10 mouse cellular contexts compared by ENCODE assay signal in the genomic region with DNA sequence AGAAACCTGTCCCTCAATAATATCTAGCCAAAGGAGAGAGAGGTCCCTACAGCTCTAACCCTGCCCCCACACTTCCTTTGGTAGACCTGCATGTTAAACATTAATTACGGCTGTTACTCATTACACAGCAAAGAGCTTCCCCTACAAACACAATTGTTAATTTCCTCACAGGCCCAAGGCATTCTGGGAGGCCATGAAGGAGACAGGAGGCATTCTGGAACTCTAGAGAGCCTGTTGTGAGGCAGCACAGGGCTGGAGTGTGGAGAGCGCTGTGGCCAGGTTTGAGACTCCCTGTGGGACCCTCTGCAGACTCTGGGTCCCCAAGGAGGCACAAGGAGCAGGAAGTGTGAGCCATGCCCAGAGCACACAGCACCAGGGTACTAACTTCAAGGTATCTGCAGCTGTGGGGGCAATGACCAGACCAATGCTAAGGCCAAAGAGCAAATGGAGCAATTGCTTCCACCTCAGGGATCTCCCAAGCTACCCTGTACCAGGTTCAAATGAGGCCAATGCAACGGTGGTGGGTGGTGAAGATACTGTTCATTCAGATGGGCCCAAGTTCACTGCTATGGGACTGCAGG. TPM values are rescaled to one million over a fixed set of nuclear protein-coding genes. Genes with fewer than 3 reads are reported as not detected.
A peak's percentile ranks its signal among the peaks of the same experiment; 100 is the strongest.
DNase-seq lines count a peak whose midpoint lies in the region; ATAC-seq and TF ChIP-seq lines count a peak whose summit lies in the region.
"Had no signal": no experiment of that assay in that cellular context is flagged by ENCODE, and none has a peak within 500 bp of the region (broad histone marks: within the 10 kb centered on the region; RNA-seq: fewer than 3 reads in every experiment).

No protein-coding gene starts in this region.

- CTCF ChIA-PET in Patski (lab: Charles Lee): interaction anchor here (0.8 to 1.3 kb wide), 2 partner anchors 23 to 30 kb away, joined by 3 read pairs; no protein-coding TSS in a partner anchor

- in situ Hi-C loops in Patski (cut with MboI; ENCODE audit: low pct_unique_long_range_greater_than_20kb): loop anchor here (5.0 kb wide), 1 partner anchor 64 kb away; no protein-coding TSS in a partner anchor

- no peak overlapping the region for H3K4me2 ChIP-seq in forebrain, embryonic 16.5 days (ENCODE audit: low read length)
- peak overlapping the region; percentile 37 for H3K4me2 ChIP-seq in kidney, embryonic 15.5 days
- H3K4me2 ChIP-seq in liver, postnatal 0 days (ENCODE audit: low read depth, low read length): peak overlapping the region; percentile 48; the same call in 1 of the 2 replicates

- peaks cover 28% of the 10 kb centered on the region for H3K36me3 ChIP-seq in forebrain, embryonic 10.5 days (replicated peaks)
- H3K36me3 ChIP-seq in forebrain, embryonic 16.5 days (ENCODE audit: control insufficient read depth, insufficient read depth): 0 out of 2 replicates have a peak, but pooled peaks cover 2% of the 10 kb centered on the region
- H3K36me3 ChIP-seq in kidney, embryonic 15.5 days: peaks cover 24% of the 10 kb centered on the region
- H3K36me3 ChIP-seq in liver, postnatal 0 days (replicated peaks; ENCODE audit: insufficient read depth, low read length): peaks cover 5% of the 10 kb centered on the region; the same call in 1 of the 2 replicates

- intact Hi-C loops in left cerebral cortex, adult 2 months (cut with DNase I): no loop called here

- H3K9ac ChIP-seq in forebrain, embryonic 16.5 days (replicated peaks; ENCODE audit: low read depth, low read length): no peak overlapping the region
- H3K9ac ChIP-seq in kidney, embryonic 15.5 days: 0 out of 2 replicates have a peak overlapping the region, but pooled peaks have one; percentile 19
- H3K9ac ChIP-seq in liver, postnatal 0 days (replicated peaks): peak overlapping the region; percentile 22; the same call in 1 of the 2 replicates

- no peak for ATAC-seq in forebrain, embryonic 16.5 days
- peak; percentile 45 for ATAC-seq in Patski
- ATAC-seq in kidney, embryonic 15.5 days (replicated peaks; ENCODE audit: low FRiP score): peak; percentile 79
- ATAC-seq in liver, postnatal 0 days: peak; percentile 92
- ATAC-seq: inflammation-experienced regulatory T-cells, adult 6 months had no signal

- 71% methylated on average over 3 of the region's 3 CpGs for WGBS in forebrain, embryonic 10.5 days
- WGBS in forebrain, embryonic 16.5 days: 63% methylated on average over 3 of the region's 3 CpGs
- WGBS in kidney, embryonic 15.5 days: 47% methylated on average over 3 of the region's 3 CpGs
- 45% methylated on average over 3 of the region's 3 CpGs for WGBS in liver, postnatal 0 days (ENCODE audit: insufficient replicate concordance)

- H3K9me3 ChIP-seq in forebrain, embryonic 10.5 days: no peaks in the 10 kb centered on the region
- no peaks in the 10 kb centered on the region for H3K9me3 ChIP-seq in forebrain, embryonic 16.5 days (ENCODE audit: control insufficient read depth, low read length)
- no peaks in the 10 kb centered on the region for H3K9me3 ChIP-seq in kidney, embryonic 15.5 days (replicated peaks)
- H3K9me3 ChIP-seq in liver, postnatal 0 days (ENCODE audit: low read length): no peaks in the 10 kb centered on the region

- peak; percentile 11; the same call in 1 of the 2 replicates for TF ChIP-seq EP300 in liver, postnatal 0 days (IDR thresholded peaks at IDR 0.05; ENCODE audit: low read depth)

- H3K4me3 ChIP-seq in forebrain, embryonic 10.5 days: no peak overlapping the region
- no peak overlapping the region for H3K4me3 ChIP-seq in forebrain, embryonic 16.5 days (replicated peaks; ENCODE audit: low read length)
- no peak overlapping the region for H3K4me3 ChIP-seq in kidney, embryonic 15.5 days (replicated peaks)
- H3K4me3 ChIP-seq in liver, postnatal 0 days (ENCODE audit: low read depth, low read length): no peak overlapping the region
- H3K4me3 ChIP-seq in left cerebral cortex, adult 2 months: no peak overlapping the region

- H3K4me1 ChIP-seq in forebrain, embryonic 10.5 days: peaks cover 55% of the 10 kb centered on the region
- H3K4me1 ChIP-seq in forebrain, embryonic 16.5 days (replicated peaks; ENCODE audit: control insufficient read depth, insufficient read depth, low read length): peaks cover 27% of the 10 kb centered on the region
- H3K4me1 ChIP-seq in kidney, embryonic 15.5 days: peaks cover 60% of the 10 kb centered on the region
- peaks cover 33% of the 10 kb centered on the region for H3K4me1 ChIP-seq in liver, postnatal 0 days (ENCODE audit: insufficient read depth)

- peaks cover 9% of the 10 kb centered on the region; the same call in 1 of the 2 replicates for H3K27me3 ChIP-seq in forebrain, embryonic 10.5 days (ENCODE audit: poor library complexity, severe bottlenecking)
- H3K27me3 ChIP-seq in forebrain, embryonic 16.5 days (replicated peaks; ENCODE audit: control insufficient read depth, insufficient read depth, low read length): no peaks in the 10 kb centered on the region
- H3K27me3 ChIP-seq in Patski: no peaks in the 10 kb centered on the region
- no peaks in the 10 kb centered on the region for H3K27me3 ChIP-seq in kidney, embryonic 15.5 days
- no peaks in the 10 kb centered on the region for H3K27me3 ChIP-seq in liver, postnatal 0 days (ENCODE audit: insufficient read depth, low read length)

- POLR2A ChIA-PET in Patski (lab: Charles Lee): interaction anchor here (0.9 to 1.6 kb wide), 3 partner anchors 41 to 70 kb away, joined by 3 to 4 read pairs (median 4); no protein-coding TSS in a partner anchor

- no peak for DNase-seq in forebrain, embryonic 10.5 days (ENCODE audit: extremely low spot score, low spot score)
- no peak for DNase-seq in Patski (ENCODE audit: low read depth, low spot score)
- DNase-seq in liver, postnatal 0 days: peak; percentile 53
- no peak for DNase-seq in urinary bladder, postnatal 36 days (ENCODE audit: low spot score in 2 of 2)
- no peak for DNase-seq in frontal cortex, postnatal 25 days (ENCODE audit: low spot score in 2 of 2)
- DNase-seq in left cerebral cortex, adult 2 months (ENCODE audit: extremely low spot score in 1 of 2, low spot score in 2 of 2): no peak
- DNase-seq: cerebellum, postnatal 25 days had no signal

- no peak for TF ChIP-seq CTCF in Patski (IDR thresholded peaks at IDR 0.05)
- TF ChIP-seq CTCF in liver, postnatal 0 days (IDR thresholded peaks at IDR 0.05; ENCODE audit: low read depth): no peak
- no peak for TF ChIP-seq CTCF in left cerebral cortex, adult 2 months (IDR thresholded peaks at IDR 0.05)

- H3K27ac ChIP-seq in forebrain, embryonic 10.5 days: peak overlapping the region; percentile 67; the same call in 1 of the 2 replicates
- H3K27ac ChIP-seq in forebrain, embryonic 16.5 days (ENCODE audit: low read length): no peak overlapping the region
- peak overlapping the region; percentile 94 for H3K27ac ChIP-seq in kidney, embryonic 15.5 days
- peak overlapping the region; percentile 90 for H3K27ac ChIP-seq in liver, postnatal 0 days (ENCODE audit: low read depth)
- no peak overlapping the region for H3K27ac ChIP-seq in left cerebral cortex, adult 2 months

RNA-seq across cellular contexts. Expression of a gene that starts 44.8 kb away (rescaled TPM):
- polyA plus RNA-seq in forebrain, embryonic 10.5 days (2016; fragmentation: Nextera tagmentation; extraction: Ambion mirVana): 78.5 and 83.3 TPM in 2 replicates
- 84.5 and 84.7 TPM in 2 replicates for polyA plus RNA-seq in forebrain, embryonic 16.5 days (2015; fragmentation: Nextera tagmentation; extraction: Ambion mirVana)
- 38.6 TPM for polyA plus RNA-seq in Patski (2021)
- 79.0 and 81.0 TPM in 2 replicates for polyA plus RNA-seq in kidney, embryonic 15.5 days (2015; fragmentation: Nextera tagmentation; extraction: Ambion mirVana)
- polyA plus RNA-seq in liver, postnatal 0 days (2015; fragmentation: Nextera tagmentation; extraction: Ambion mirVana): 40.0 and 41.0 TPM in 2 replicates
- total RNA-seq in left cerebral cortex, adult 2 months (2021): 100 to 1,000 TPM; 115 to 122 TPM

Comparison
In these comparisons a context has a peak if more than half of its experiments do, and no peak if none do; other contexts are left out.
1. H3K27ac ChIP-seq: peak in forebrain, embryonic 10.5 days (single experiment), kidney, embryonic 15.5 days (single experiment) and liver, postnatal 0 days (single experiment); none in forebrain, embryonic 16.5 days (single experiment) and left cerebral cortex, adult 2 months (single experiment).